Mouse (Mus musculus) cerebellum, adult 2 months (tissue): Measurements from ENCODE around the gene Mbd5.

Experiments used
- CTCF ChIP-seq: fragments of 200-500 bp; IDR thresholded peaks from 2 replicates; pipeline ENCODE4 v1.5.1; 2011; ENCODE audit warnings: low read depth, mild to moderate bottlenecking, control low read depth, low read length, moderate library complexity, borderline replicate concordance; ENCODE audit not compliant: insufficient read depth
- POLR2A ChIP-seq: fragments of 200-500 bp; IDR thresholded peaks from 2 replicates; pipeline ENCODE4 v1.6.1; 2011; ENCODE audit warnings: low read length, control low read depth, borderline replicate concordance; ENCODE audit not compliant: insufficient read depth

DNA sequence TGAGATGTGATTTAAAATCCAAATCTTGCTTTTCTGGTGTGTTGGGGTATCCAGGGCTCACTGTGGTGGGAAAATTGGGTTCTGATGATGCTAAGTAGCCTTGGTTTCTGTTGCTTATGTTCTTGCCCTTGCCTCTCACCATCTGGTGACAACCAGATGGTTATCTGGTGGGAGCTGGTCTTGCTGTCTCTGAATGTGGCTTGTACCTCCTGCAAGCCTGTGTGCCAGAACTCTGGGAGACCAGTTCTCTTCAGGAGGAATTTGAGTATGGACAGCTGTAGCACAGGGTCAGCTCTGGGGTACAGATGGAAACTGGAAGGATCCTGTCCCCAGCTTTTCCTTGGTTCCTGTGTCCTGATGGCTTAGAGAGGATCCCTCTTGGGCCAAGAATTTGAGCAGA is 280.4 kb downstream of the Mbd5 start:
- TF ChIP-seq CTCF: no peak
- TF ChIP-seq POLR2A: no peak
